8 mouse cellular contexts compared by ENCODE assay signal in the genomic region with DNA sequence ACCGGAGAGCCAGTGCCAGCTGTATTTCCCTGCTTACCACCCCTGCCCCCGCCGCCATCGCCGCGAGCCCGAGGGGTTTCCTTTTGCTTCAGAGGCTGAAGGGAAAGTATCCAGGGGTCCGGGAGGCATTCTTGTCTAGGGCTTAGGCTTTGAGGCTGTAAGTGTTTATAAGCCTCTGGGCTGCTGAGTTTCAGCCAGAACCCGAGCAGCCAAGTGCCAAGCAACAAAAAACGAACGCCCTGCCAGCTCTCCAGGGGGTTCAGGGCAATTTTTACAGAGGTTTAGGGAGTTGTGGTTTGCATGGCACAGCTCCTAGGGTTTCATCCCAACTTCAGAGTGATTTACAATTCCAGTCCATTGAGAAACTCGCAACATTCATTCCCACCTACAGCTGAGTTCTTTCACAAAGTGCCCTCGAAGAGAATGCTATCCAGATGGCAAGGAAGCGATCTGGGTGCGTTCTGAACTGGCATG.
DNase-seq lines count a peak whose midpoint lies in the region; ATAC-seq and TF ChIP-seq lines count a peak whose summit lies in the region.

No protein-coding gene starts in this region.

- H3K4me3 ChIP-seq in heart, embryonic 11.5 days (ENCODE audit: low read depth, low read length), result no peak overlapping the region
- H3K4me3 ChIP-seq in limb, embryonic 11.5 days (ENCODE audit: low read depth, low read length), result no peak overlapping the region
- no peak overlapping the region for H3K4me3 ChIP-seq in stomach, postnatal 0 days (ENCODE audit: low read depth, low read length)

- TF ChIP-seq CTCF in stomach, postnatal 0 days (IDR thresholded peaks at IDR 0.05; ENCODE audit: low read depth), result no peak

- ATAC-seq in heart, embryonic 11.5 days (replicated peaks; ENCODE audit: insufficient number of reproducible peaks, low FRiP score, low TSS enrichment), result no peak
- no peak for ATAC-seq in limb, embryonic 11.5 days (ENCODE audit: insufficient number of reproducible peaks, low FRiP score, low TSS enrichment, low read depth)
- no peak for ATAC-seq in stomach, postnatal 0 days (ENCODE audit: low FRiP score, low TSS enrichment)

- H3K27ac ChIP-seq in heart, embryonic 11.5 days (ENCODE audit: low read depth, low read length), result peak overlapping the region; percentile 58; the same call in 1 of the 2 replicates
- peak overlapping the region; percentile 56; the same call in 1 of the 2 replicates for H3K27ac ChIP-seq in limb, embryonic 11.5 days (replicated peaks; ENCODE audit: low read depth, low read length)
- 0 out of 2 replicates have a peak overlapping the region, but pooled peaks have one; percentile 13 for H3K27ac ChIP-seq in stomach, postnatal 0 days (replicated peaks)

- H3K4me1 ChIP-seq in heart, embryonic 11.5 days (ENCODE audit: control insufficient read depth, insufficient read depth, low read length), result peaks cover 45% of the 10 kb centered on the region
- peaks cover 23% of the 10 kb centered on the region for H3K4me1 ChIP-seq in limb, embryonic 11.5 days (ENCODE audit: control insufficient read depth, insufficient read depth, low read length)
- peaks cover 12% of the 10 kb centered on the region for H3K4me1 ChIP-seq in stomach, postnatal 0 days (replicated peaks; ENCODE audit: control insufficient read depth, insufficient read depth)

- WGBS in heart, embryonic 11.5 days (ENCODE audit: insufficient replicate concordance), result 36% methylated on average over 15 of the region's 15 CpGs
- WGBS in limb, embryonic 11.5 days, result 21% methylated on average over 15 of the region's 15 CpGs
- WGBS in stomach, postnatal 0 days, result 41% methylated on average over 15 of the region's 15 CpGs

- 0 out of 2 replicates have a peak overlapping the region, but pooled peaks have one; percentile 2 for H3K4me2 ChIP-seq in heart, embryonic 11.5 days
- H3K4me2 ChIP-seq in limb, embryonic 11.5 days (ENCODE audit: low read depth, severe bottlenecking), result no peak overlapping the region; the same call in 1 of the 2 replicates
- H3K4me2 ChIP-seq in stomach, postnatal 0 days (replicated peaks; ENCODE audit: low read depth), result 0 out of 2 replicates have a peak overlapping the region, but pooled peaks have one; percentile 8

- peak overlapping the region; percentile 56; the same call in 1 of the 2 replicates for H3K9ac ChIP-seq in heart, embryonic 11.5 days (ENCODE audit: low read depth, low read length)
- H3K9ac ChIP-seq in limb, embryonic 11.5 days (ENCODE audit: low read length), result peak overlapping the region; percentile 43
- H3K9ac ChIP-seq in stomach, postnatal 0 days (ENCODE audit: low read length), result peak overlapping the region; percentile 35; the same call in 1 of the 2 replicates

- H3K36me3 ChIP-seq in heart, embryonic 11.5 days (ENCODE audit: control insufficient read depth, insufficient read depth, low read length), result no peaks in the 10 kb centered on the region
- H3K36me3 ChIP-seq in limb, embryonic 11.5 days (ENCODE audit: control insufficient read depth, insufficient read depth, low read length), result no peaks in the 10 kb centered on the region
- H3K36me3 ChIP-seq in stomach, postnatal 0 days (ENCODE audit: control insufficient read depth, insufficient read depth, low read length), result no peaks in the 10 kb centered on the region

- no peak for DNase-seq in heart, adult 9 months (ENCODE audit: low spot score in 2 of 2)
- peak; percentile 26 for DNase-seq in thymus, postnatal 14 days
- no peak for DNase-seq in thymus, postnatal 36 days
- DNase-seq in limb, embryonic 11.5 days (ENCODE audit: low spot score), result peak; percentile 23
- no peak for DNase-seq in stomach, postnatal 0 days (ENCODE audit: low spot score)
- DNase-seq in urinary bladder, postnatal 4 days (ENCODE audit: low spot score in 2 of 2), result no peak
- no peak for DNase-seq in adrenal gland, adult 8-10 months

- no peaks in the 10 kb centered on the region for H3K9me3 ChIP-seq in heart, embryonic 11.5 days (replicated peaks; ENCODE audit: control insufficient read depth, low read length)
- no peaks in the 10 kb centered on the region for H3K9me3 ChIP-seq in limb, embryonic 11.5 days (ENCODE audit: control insufficient read depth, low read length)
- H3K9me3 ChIP-seq in stomach, postnatal 0 days (ENCODE audit: control insufficient read depth, low read length), result no peaks in the 10 kb centered on the region

- no peak for TF ChIP-seq EP300 in stomach, postnatal 0 days (optimal IDR thresholded peaks at IDR 0.05)

- no peaks in the 10 kb centered on the region for H3K27me3 ChIP-seq in heart, embryonic 11.5 days (ENCODE audit: control insufficient read depth, insufficient read depth, low read length)
- H3K27me3 ChIP-seq in limb, embryonic 11.5 days (ENCODE audit: control insufficient read depth, insufficient read depth, low read length), result no peaks in the 10 kb centered on the region
- H3K27me3 ChIP-seq in stomach, postnatal 0 days (ENCODE audit: control insufficient read depth, insufficient read depth, low read length), result no peaks in the 10 kb centered on the region

Comparison
In these comparisons a context has a peak if more than half of its experiments do, and no peak if none do; other contexts are left out.
1. DNase-seq: peak in thymus, postnatal 14 days (single experiment) and limb, embryonic 11.5 days (single experiment); none in heart, adult 9 months (0 of 2), thymus, postnatal 36 days (0 of 2), stomach, postnatal 0 days (single experiment), urinary bladder, postnatal 4 days (0 of 2) and adrenal gland, adult 8-10 months (single experiment).
2. Peak in every context shown above with its lines, with median percentiles within 50 percentile points of each other: H3K27ac ChIP-seq and H3K9ac ChIP-seq.